Mouse (Mus musculus) heart, embryonic 15.5 days (tissue): Measurements from ENCODE around the gene Mcm6. TPM values are rescaled to one million over a fixed set of nuclear protein-coding genes. Genes with fewer than 3 reads are reported as not detected.
"Not testable (repeated sequence)": the region's sequence is repeated elsewhere in the genome, so short reads cannot be mapped to it uniquely, and the experiment has no call there.

ENCODE experiments used
- ATAC-seq: fragments of 200-750 bp; cut with Nextera tagmentation; replicated peaks from 2 replicates; pipeline ENCODE4 v1.8.0; 2017; ENCODE audit warnings: low read depth, moderate TSS enrichment; ENCODE audit not compliant: insufficient number of reproducible peaks, insufficient read depth, low FRiP score
- H3K27ac ChIP-seq: fragments of 300-500 bp; sonication (generic); 2 replicates; pipeline ENCODE4 v1.5.1; 2015; ENCODE audit warnings: mild to moderate bottlenecking, inconsistent platforms
- H3K27me3 ChIP-seq: fragments of 300-500 bp; sonication (generic); 2 replicates; pipeline ENCODE4 v1.6.1; 2015; ENCODE audit warnings: inconsistent platforms
- H3K36me3 ChIP-seq: fragments of 300-500 bp; sonication (generic); 2 replicates; pipeline ENCODE4 v1.6.1; 2015; ENCODE audit warnings: mild to moderate bottlenecking, inconsistent platforms
- H3K4me1 ChIP-seq: fragments of 300-500 bp; sonication (generic); replicated peaks from 2 replicates; pipeline ENCODE4 v1.6.1; 2015; ENCODE audit warnings: inconsistent platforms
- H3K4me2 ChIP-seq: fragments of 300-500 bp; sonication (generic); 2 replicates; pipeline ENCODE4 v1.6.1; 2015; ENCODE audit warnings: inconsistent platforms, mild to moderate bottlenecking, moderate library complexity
- H3K4me3 ChIP-seq: fragments of 300-500 bp; sonication (generic); 2 replicates; pipeline ENCODE4 v1.5.1; 2015; ENCODE audit warnings: mild to moderate bottlenecking, inconsistent platforms
- H3K9ac ChIP-seq: fragments of 300-500 bp; sonication (generic); 2 replicates; pipeline ENCODE4 v1.6.1; 2015; ENCODE audit warnings: mild to moderate bottlenecking, inconsistent platforms
- H3K9me3 ChIP-seq: fragments of 300-500 bp; sonication (generic); replicated peaks from 2 replicates; pipeline ENCODE4 v1.6.1; 2016; ENCODE audit warnings: inconsistent platforms
- WGBS: fragments of 180-500 bp; shearing (Covaris S2); methylation state at CpG from one replicate; pipeline ENCODE4 v1.1.7; 2015; ENCODE audit warnings: mixed read lengths; 5-methylcytosine and 5-hydroxymethylcytosine counted together
- polyA plus RNA-seq: library from polyadenylated mRNA; unstranded; fragments of >200 nt; fragmentation: Nextera tagmentation; extraction: Ambion mirVana; gene quantifications from 2 replicates; pipeline ENCODE4 v1.2.1, GENCODE M21; 2015

Mcm6 gene
- polyA plus RNA-seq, 1 experiment from 2014 or later, result 118 TPM

- H3K4me1 ChIP-seq, result peaks cover 3% of the 10 kb centered on the region; the same call in 1 of the 2 replicates
- no peak overlapping the region for H3K4me3 ChIP-seq
- H3K9ac ChIP-seq, result no peak overlapping the region
- no peak overlapping the region for H3K27ac ChIP-seq
- no peak for ATAC-seq
- H3K9me3 ChIP-seq, result no peaks in the 10 kb centered on the region
- WGBS, result 69% methylated on average over 1 of the region's 1 CpGs
- peaks cover 19% of the 10 kb centered on the region for H3K36me3 ChIP-seq
- H3K27me3 ChIP-seq, result no peaks in the 10 kb centered on the region
- H3K4me2 ChIP-seq, result no peak overlapping the region
These were observed 32.3 kb downstream of the Mcm6 start for GRCm38 (mm10) chr1:128327165-128327564.

GRCm38 (mm10) chr1:128324776-128325175 lies 34.7 kb downstream of the Mcm6 start:
- Histone ChIP-seq H3K4me2 (no peak overlapping the region), H3K9ac (no peak overlapping the region), H3K36me3 (peaks cover 6% of the 10 kb centered on the region; the same call in 1 of the 2 replicates), H3K9me3 (no peaks in the 10 kb centered on the region), H3K27ac (no peak overlapping the region), H3K27me3 (no peaks in the 10 kb centered on the region), H3K4me1 (peaks cover 3% of the 10 kb centered on the region; the same call in 1 of the 2 replicates), H3K4me3 (no peak overlapping the region)
- ATAC-seq, result no peak
- WGBS, result 82% methylated on average over 2 of the region's 2 CpGs

- no peak overlapping the region for H3K9ac ChIP-seq
- no peaks in the 10 kb centered on the region for H3K27me3 ChIP-seq
- H3K36me3 ChIP-seq, result no peaks in the 10 kb centered on the region; the same call in 1 of the 2 replicates
- no peak overlapping the region for H3K4me3 ChIP-seq
- 71% methylated on average over 8 of the region's 8 CpGs for WGBS
- no peaks in the 10 kb centered on the region for H3K9me3 ChIP-seq
- no peak overlapping the region for H3K4me2 ChIP-seq
- ATAC-seq, result no peak
- H3K4me1 ChIP-seq, result peaks cover 3% of the 10 kb centered on the region; the same call in 1 of the 2 replicates
- no peak overlapping the region for H3K27ac ChIP-seq
These were observed 36.3 kb downstream of the Mcm6 start for GRCm38 (mm10) chr1:128323026-128323643.

GRCm38 (mm10) chr1:128319266-128319665 lies 40.2 kb downstream of the Mcm6 start:
- H3K4me3 ChIP-seq, ATAC-seq, H3K9me3 ChIP-seq, H3K27ac ChIP-seq, H3K4me2 ChIP-seq, H3K9ac ChIP-seq, H3K27me3 ChIP-seq, H3K36me3 ChIP-seq, H3K4me1 ChIP-seq: not testable (repeated sequence)
- 79% methylated on average over 6 of the region's 6 CpGs for WGBS

- WGBS, result 50% methylated on average over 4 of the region's 4 CpGs
- Histone ChIP-seq H3K4me1 (no peaks in the 10 kb centered on the region), H3K4me2 (no peak overlapping the region), H3K4me3 (no peak overlapping the region), H3K9me3 (no peaks in the 10 kb centered on the region), H3K27ac (no peak overlapping the region), H3K9ac (no peak overlapping the region), H3K27me3 (no peaks in the 10 kb centered on the region), H3K36me3 (no peaks in the 10 kb centered on the region)
- ATAC-seq, result no peak
These were observed 44.8 kb downstream of the Mcm6 start for GRCm38 (mm10) chr1:128314665-128315064.

- ATAC-seq, result no peak
- H3K9me3 ChIP-seq, result no peaks in the 10 kb centered on the region
- H3K4me3 ChIP-seq, result no peak overlapping the region
- no peak overlapping the region for H3K9ac ChIP-seq
- 70% methylated on average over 3 of the region's 3 CpGs for WGBS
- no peaks in the 10 kb centered on the region for H3K4me1 ChIP-seq
- H3K27me3 ChIP-seq, result no peaks in the 10 kb centered on the region
- H3K27ac ChIP-seq, result no peak overlapping the region
- no peak overlapping the region for H3K4me2 ChIP-seq
- H3K36me3 ChIP-seq, result no peaks in the 10 kb centered on the region
These were observed 50.4 kb downstream of the Mcm6 start for GRCm38 (mm10) chr1:128309043-128309442.

- WGBS, result 85% methylated on average over 16 of the region's 16 CpGs
- no peak for ATAC-seq
These were observed 55.6 kb downstream of the Mcm6 start for GRCm38 (mm10) chr1:128303900-128304299.

GRCm38 (mm10) chr1:128295717-128296528 lies 63.5 kb downstream of the Mcm6 start:
- Histone ChIP-seq H3K4me1 (no peaks in the 10 kb centered on the region), H3K4me3 (no peak overlapping the region), H3K27me3 (no peaks in the 10 kb centered on the region), H3K36me3 (no peaks in the 10 kb centered on the region), H3K9me3 (no peaks in the 10 kb centered on the region), H3K9ac (no peak overlapping the region), H3K4me2 (no peak overlapping the region), H3K27ac (no peak overlapping the region)
- WGBS, result 69% methylated on average over 5 of the region's 5 CpGs
- no peak for ATAC-seq

More at GRCm38 (mm10) chr1:128303900-128304299, 55.6 kb downstream of the Mcm6 start:
- Histone ChIP-seq H3K36me3 (no peaks in the 10 kb centered on the region), H3K4me3 (no peak overlapping the region), H3K27ac (no peak overlapping the region), H3K9ac (no peak overlapping the region), H3K4me2 (no peak overlapping the region), H3K4me1 (no peaks in the 10 kb centered on the region), H3K9me3 (no peaks in the 10 kb centered on the region), H3K27me3 (no peaks in the 10 kb centered on the region)

GRCm38 (mm10) chr1:128295296-128295695 lies 64.2 kb downstream of the Mcm6 start:
- Histone ChIP-seq H3K27ac (no peak overlapping the region), H3K4me2 (no peak overlapping the region), H3K9me3 (no peaks in the 10 kb centered on the region), H3K36me3 (no peaks in the 10 kb centered on the region), H3K4me1 (no peaks in the 10 kb centered on the region), H3K4me3 (no peak overlapping the region), H3K9ac (no peak overlapping the region), H3K27me3 (no peaks in the 10 kb centered on the region)
- 61% methylated on average over 8 of the region's 8 CpGs for WGBS
- no peak for ATAC-seq

- Histone ChIP-seq H3K36me3 (no peaks in the 10 kb centered on the region), H3K4me1 (no peaks in the 10 kb centered on the region), H3K27me3 (no peaks in the 10 kb centered on the region), H3K4me2 (no peak overlapping the region), H3K4me3 (no peak overlapping the region), H3K9ac (no peak overlapping the region), H3K27ac (no peak overlapping the region), H3K9me3 (no peaks in the 10 kb centered on the region)
- no peak for ATAC-seq
- WGBS, result 79% methylated on average over 12 of the region's 12 CpGs
These were observed 65.9 kb downstream of the Mcm6 start for GRCm38 (mm10) chr1:128293524-128293923.

GRCm38 (mm10) chr1:128290295-128290694 lies 69.2 kb downstream of the Mcm6 start:
- Histone ChIP-seq H3K4me2 (no peak overlapping the region), H3K27me3 (no peaks in the 10 kb centered on the region), H3K4me1 (no peaks in the 10 kb centered on the region), H3K9ac (no peak overlapping the region), H3K9me3 (no peaks in the 10 kb centered on the region), H3K4me3 (no peak overlapping the region), H3K36me3 (no peaks in the 10 kb centered on the region), H3K27ac (no peak overlapping the region)
- WGBS, result 90% methylated on average over 5 of the region's 5 CpGs
- ATAC-seq, result no peak
